Mouse (Mus musculus) bone marrow macrophage, adult 2 months (primary cell): Measurements from ENCODE around the gene Dse.

Experiments
- CTCF ChIP-seq: IDR thresholded peaks from 2 replicates; pipeline ENCODE4 v1.5.1; 2012; ENCODE audit warnings: low read depth, mild to moderate bottlenecking, low read length, moderate library complexity
- POLR2A ChIP-seq: IDR thresholded peaks from 2 replicates; pipeline ENCODE4 v1.6.1; 2012; ENCODE audit warnings: mild to moderate bottlenecking, low read depth, low read length, borderline replicate concordance

DNA sequence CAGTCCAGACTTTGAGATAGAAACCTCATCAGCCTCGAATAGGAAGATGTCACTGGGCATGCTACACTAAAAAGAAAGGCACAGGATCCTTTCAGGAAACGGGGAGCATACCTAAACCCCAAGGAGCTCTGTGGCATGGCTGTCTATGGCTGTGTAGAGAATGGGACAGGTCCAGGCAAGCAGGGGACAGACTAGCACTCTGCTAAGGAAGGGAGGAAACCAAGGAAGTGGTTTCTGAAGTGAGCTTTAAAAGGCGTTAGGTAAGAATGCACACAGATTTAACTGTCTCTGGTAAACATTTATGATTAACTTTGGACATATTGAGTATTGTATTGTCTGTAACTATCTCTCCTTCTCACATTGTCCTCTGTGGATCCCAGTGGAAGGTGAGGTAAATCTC is 10.2 kb downstream of the Dse start:
- TF ChIP-seq CTCF, result no peak
- TF ChIP-seq POLR2A, result no peak
